Mouse (Mus musculus): ENCODE results near the gene Spaca4.

Spaca4 gene

GRCm38 (mm10) chr7:45699523-45700141, 26.0 kb downstream of the Spaca4 start, which contains the start of gene Car11:
TSS of gene Car11 (plus strand) at chr7:45699843.
- no peak for DNase-seq (ENCODE audit: low spot score)

DNA sequence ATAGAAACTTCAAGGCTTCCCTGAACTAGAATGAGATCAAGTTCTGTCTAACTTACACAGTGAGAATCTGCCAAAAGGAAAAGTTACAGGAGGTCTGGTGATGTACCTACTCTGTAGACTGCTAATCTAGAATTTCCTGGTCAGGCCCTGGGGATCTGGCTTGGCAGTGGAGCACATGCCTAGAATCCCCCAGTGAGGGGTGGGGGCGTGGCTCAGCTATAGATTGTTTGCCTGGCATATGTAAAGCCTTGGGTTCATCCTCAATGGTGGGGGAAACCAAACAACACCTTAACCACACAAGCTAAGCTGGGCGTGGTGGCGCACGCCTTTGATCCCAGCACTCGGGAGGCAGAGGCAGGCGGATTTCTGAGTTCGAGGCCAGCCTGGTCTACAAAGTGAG, 27.7 kb downstream of the Spaca4 start:
- no peak for DNase-seq (ENCODE audit: low spot score)

GRCm38 (mm10) chr7:45695098-45695497, 30.5 kb downstream of the Spaca4 start:
- DNase-seq (ENCODE audit: low spot score) = no peak

DNA sequence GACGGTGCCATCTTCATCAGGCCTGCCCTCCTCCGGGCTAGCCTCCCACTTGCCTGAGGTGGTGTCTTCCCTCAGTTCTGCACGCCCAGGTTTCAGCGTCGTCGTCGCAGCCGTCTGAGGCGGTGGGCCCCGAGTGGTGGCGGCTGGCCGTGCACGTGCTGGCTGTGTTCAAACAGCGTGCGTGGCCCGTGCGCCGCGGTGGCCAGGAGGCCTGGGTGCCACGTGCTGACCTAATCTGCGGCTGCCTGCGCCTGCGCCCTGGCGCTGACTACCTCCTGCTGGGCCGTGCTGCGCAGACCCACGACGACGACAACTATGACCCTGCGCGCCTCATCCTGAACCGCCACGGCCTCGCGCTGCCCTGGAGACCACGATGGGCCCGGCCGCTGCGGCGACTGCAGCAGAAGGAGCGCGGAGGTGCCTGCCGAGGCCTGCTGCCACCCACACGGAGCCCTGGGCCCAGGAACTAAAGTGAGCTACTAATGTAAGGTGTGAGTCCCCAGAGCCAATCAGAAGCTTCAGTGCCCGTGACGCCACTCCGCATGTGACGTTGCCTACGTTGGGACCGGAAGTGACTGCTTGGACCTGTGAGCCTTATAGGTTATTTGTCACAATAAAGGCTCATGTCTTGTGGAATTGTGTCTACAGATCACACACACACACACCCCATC, 31.6 kb downstream of the Spaca4 start, which contains the start of gene Sec1:
Gene Sec1, minus strand, starts transcription at position 482 of the 671 bp plus-strand sequence.
- no peak for DNase-seq (ENCODE audit: low spot score)

DNA sequence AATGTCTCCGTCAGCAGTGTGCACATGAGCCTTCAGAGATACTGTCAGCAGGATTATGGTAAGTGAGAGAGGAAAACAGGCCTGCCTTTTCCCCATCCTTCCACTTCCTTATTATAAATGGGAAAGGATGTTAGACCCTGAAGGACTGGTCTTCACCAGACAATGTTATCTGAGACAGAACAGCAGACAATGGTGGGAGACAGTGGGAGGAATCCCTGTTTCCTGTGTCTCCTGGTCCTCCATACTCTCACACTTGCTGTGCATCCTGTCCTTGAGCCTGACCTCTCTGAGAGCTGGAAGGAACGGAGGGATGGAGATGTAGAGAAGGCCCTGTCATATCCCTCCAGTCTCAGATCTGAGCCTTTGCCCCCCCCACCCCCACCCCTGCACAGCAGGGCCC, 33.2 kb downstream of the Spaca4 start:
- no peak for DNase-seq (ENCODE audit: low spot score)

- no peak for DNase-seq (ENCODE audit: low spot score)
Measured at GRCm38 (mm10) chr7:45689800-45690199, 35.8 kb downstream of the Spaca4 start.

- DNase-seq (ENCODE audit: low spot score) = no peak
Measured at GRCm38 (mm10) chr7:45689099-45689498, 36.5 kb downstream of the Spaca4 start.

- DNase-seq (ENCODE audit: low spot score) = no peak
Measured at GRCm38 (mm10) chr7:45686841-45687240, 38.8 kb downstream of the Spaca4 start.

DNA sequence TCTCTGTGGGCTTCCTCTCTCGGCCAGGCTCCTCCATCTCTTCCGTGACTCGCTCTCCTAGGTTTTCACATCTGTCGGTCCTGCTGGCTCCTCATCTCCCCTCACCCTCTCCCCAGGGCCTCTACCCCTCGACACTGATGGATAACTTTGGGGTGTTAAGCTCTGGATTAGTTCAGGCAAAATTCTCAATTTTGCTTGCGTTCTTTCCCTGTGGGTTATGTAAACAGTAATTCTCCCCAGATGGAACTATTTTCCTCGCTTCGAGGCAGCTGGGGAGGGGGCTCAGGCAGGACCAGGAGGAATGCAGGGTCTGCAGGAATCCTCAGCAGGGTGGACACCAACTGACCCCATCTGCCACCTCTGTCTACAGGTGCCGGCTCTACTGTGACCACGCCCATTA, 39.8 kb downstream of the Spaca4 start:
- no peak for DNase-seq (ENCODE audit: low spot score)

DNA sequence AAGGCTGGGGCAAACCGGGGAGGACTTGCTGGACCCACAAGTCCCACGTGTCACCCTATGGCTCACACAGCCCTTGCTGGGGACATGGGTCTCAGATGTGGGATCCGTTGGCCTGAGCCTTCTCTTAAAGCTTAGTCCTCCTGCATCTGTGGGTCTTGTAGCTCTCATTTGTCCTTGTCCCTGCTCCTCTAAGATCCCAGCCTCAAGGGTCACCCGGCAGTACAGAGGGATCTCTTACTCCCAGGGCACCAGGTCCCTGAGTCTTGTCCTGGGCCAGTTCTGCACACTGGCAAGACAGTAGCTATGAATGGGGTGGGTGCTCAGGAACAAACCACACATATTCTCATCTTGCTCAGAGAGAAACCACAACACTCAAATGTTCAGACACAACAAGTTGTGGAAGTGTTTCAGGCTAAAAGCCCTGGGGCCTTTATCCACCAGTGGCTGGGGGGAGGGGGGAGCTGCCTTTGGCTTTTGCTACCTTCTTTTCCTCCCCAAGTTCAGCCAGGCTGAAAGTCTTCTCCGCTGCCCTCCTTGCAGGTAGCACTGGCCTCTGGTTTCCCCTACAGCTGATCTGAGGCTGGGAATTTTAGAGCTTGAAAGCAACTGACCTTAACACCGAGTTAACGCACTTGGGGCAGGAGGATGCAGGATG, 42.1 kb downstream of the Spaca4 start, which contains the start of gene Ntn5:
Gene Ntn5, plus strand, starts transcription at position 627 of the 655 bp plus-strand sequence.
- DNase-seq (ENCODE audit: low spot score) = no peak

DNA sequence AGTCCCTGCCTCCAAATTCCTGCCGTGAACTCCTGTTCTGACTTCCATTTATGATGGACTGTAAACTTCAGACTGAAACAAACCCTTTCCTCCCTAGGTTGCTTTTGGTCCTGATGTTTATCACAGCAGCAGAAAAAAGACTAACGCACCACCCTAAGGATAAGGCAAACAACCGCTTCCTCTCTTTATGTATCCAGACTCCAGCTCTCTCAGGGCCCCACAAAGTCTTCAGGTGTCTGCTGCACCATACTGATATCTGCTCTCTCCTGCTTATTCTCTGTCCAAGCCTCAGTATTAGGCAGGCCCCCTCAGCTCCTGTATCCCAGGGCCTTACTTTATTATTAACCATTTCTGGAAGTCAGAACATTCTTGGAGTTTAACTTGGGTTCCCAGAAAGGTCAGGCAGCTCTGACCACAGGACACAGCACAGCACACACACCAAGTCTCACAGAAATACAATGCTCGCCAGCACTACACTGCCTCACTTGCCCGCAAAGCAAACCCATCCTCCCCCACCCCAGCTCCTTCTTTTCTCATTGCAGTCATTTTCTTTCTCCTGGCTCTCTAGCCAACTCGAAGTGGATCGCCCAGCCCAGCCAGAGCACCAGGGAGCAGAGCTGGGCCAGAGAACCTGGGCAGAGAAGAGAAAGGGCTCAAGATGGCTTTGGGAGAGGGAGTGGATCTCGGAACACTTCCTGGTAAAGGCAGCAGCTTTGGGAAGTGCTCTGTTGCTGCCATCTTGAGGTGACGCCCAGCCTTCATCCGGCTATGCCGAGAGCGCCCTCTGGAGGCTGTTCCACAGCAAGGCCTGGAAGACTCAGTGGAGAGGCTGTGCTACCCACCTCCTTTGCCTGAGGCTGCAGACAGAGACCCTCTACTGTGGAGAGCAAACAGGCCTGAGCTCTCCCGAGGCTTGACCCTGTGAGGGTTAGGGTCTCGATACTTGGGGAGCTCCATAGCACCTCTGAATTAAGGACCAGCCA, 43.2 kb downstream of the Spaca4 start:
- DNase-seq (ENCODE audit: low spot score) = peak; percentile 84

- DNase-seq (ENCODE audit: low spot score) = no peak
Measured at GRCm38 (mm10) chr7:45681046-45681736, 44.4 kb downstream of the Spaca4 start.

DNA sequence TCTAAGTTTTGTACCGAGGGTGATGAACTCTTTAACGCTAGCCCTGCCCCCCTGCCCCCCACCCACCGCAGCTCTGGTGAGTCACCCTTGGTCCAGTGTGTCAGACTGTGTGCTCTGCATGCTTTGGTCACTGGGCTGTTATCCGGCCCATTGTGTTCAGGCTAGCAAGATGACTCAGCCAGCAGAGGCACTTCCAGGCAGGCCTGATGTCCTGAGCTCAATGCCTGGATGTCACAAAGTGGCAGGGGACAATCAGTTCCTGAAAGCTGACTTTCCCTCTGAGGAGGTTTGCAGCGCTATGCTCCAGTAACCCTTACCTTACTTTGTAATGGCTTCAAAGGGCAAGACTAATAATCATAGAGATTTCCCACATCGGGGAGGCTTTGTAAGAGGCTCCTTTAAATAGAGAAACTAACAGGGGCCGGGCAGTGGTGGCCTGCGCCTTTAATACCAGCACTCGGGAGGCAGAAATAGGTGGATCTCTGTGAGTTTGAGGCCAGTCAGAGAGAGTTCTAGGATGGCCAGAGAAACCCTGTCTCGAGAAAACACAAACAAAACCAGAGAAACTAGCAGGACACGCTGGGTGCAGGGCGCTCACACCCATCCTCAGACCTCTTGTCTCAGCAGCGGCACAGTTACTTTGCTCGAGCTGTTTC, 45.5 kb downstream of the Spaca4 start:
- DNase-seq (ENCODE audit: low spot score) = no peak

GRCm38 (mm10) chr7:45678513-45678912, 47.1 kb downstream of the Spaca4 start:
- DNase-seq (ENCODE audit: low spot score) = no peak

DNA sequence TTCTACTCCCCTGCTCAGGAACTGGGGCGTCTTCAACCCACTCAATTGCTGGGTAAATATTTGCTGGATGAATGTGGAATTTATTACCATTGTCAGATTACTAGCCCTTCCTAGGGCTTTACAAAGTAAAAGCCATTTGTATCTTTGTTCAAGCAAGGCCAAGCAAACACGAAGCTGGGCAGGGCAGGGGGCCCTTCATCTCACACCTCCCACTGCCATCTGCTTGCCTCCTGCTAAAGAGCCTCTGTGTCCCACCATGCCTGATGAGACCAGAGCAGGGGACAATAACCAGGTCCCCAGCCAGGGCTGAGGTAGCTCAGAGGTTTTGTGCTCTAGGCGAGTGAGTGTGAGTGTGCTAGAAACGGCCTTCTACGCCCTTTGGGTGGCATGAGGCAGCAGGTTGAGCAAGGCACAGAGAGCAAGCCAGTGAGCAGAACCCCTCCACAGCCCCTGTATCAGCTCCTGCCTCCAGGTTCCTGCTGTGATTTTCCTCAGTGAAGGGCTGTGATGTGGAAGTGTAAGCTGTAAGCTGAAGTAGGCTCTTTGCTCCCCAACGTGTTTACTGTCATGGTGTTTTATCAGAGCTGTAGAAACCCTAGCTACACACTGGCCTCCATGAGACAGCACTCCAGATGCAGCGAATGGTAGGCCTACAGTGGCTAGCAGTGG, 47.9 kb downstream of the Spaca4 start:
- no peak for DNase-seq (ENCODE audit: low spot score)
